Mouse (Mus musculus): ENCODE data around the gene Map3k14.

GRCm38 (mm10) chr11:103208458-103208857 lies 58.8 kb downstream of the Map3k14 start, which contains the start of gene 1700023F06Rik:
- TF ChIP-seq TAL1 (IDR thresholded peaks at IDR 0.05; ENCODE audit: low read length) = no peak
- no peak for TF ChIP-seq GATA1 (IDR thresholded peaks at IDR 0.05; ENCODE audit: low read length)
